Mouse (Mus musculus): ENCODE measurements at regions not wholly inside any gene's neighbourhood (a gene's known extent, or its start where the extent isn't known, plus 50 kb on each side); places are given as distances from the start of the nearest gene placed in this dataset.

Small RNA genes in the stretch of these regions (microRNA-seq; reads per million reads assigned to microRNA genes)
- gene Mir3089, result 2.2 reads per million

Data from forebrain, embryonic 12.5 days (tissue).